Mouse (Mus musculus) liver, embryonic 11.5 days (tissue): Measurements from ENCODE around the gene Rims1. TPM values are rescaled to one million over a fixed set of nuclear protein-coding genes. Genes with fewer than 3 reads are reported as not detected.

ENCODE experiments used
- ATAC-seq: fragments of 200-750 bp; cut with Nextera tagmentation; replicated peaks from 2 replicates; pipeline ENCODE4 v1.8.0; 2017; ENCODE audit warnings: moderate number of reproducible peaks, mild to moderate bottlenecking, moderate TSS enrichment, moderate library complexity; ENCODE audit not compliant: low FRiP score
- DNase-seq: peaks from one replicate; pipeline ENCODE4 v3.0.0-alpha.2; 2017; ENCODE audit warnings: low spot score
- H3K27ac ChIP-seq: fragments of 300-500 bp; sonication (generic); 2 replicates; pipeline ENCODE4 v1.5.1; 2014; ENCODE audit warnings: mild to moderate bottlenecking, low read depth, low read length, control low read depth
- H3K27me3 ChIP-seq: fragments of 300-500 bp; sonication (generic); replicated peaks from 2 replicates; pipeline ENCODE4 v1.6.1; 2014; ENCODE audit warnings: low read length, mixed read lengths; ENCODE audit not compliant: control insufficient read depth, insufficient read depth
- H3K36me3 ChIP-seq: fragments of 300-500 bp; sonication (generic); 2 replicates; pipeline ENCODE4 v1.6.1; 2014; ENCODE audit warnings: mild to moderate bottlenecking, low read length, moderate library complexity, mixed read lengths; ENCODE audit not compliant: control insufficient read depth, insufficient read depth
- H3K4me1 ChIP-seq: fragments of 300-500 bp; sonication (generic); replicated peaks from 2 replicates; pipeline ENCODE4 v1.6.1; 2014; ENCODE audit warnings: low read length, mixed read lengths; ENCODE audit not compliant: control insufficient read depth, insufficient read depth
- H3K4me2 ChIP-seq: fragments of 300-500 bp; sonication (generic); 2 replicates; pipeline ENCODE4 v1.6.1; 2014; ENCODE audit warnings: mild to moderate bottlenecking, control low read depth, moderate library complexity
- H3K4me3 ChIP-seq: fragments of 300-500 bp; sonication (generic); 2 replicates; pipeline ENCODE4 v1.5.1; 2014; ENCODE audit warnings: low read depth, low read length, control low read depth
- H3K9ac ChIP-seq: fragments of 300-500 bp; sonication (generic); 2 replicates; pipeline ENCODE4 v1.6.1; 2014; ENCODE audit warnings: low read depth, low read length, control low read depth
- H3K9me3 ChIP-seq: fragments of 300-500 bp; sonication (generic); 2 replicates; pipeline ENCODE4 v1.6.1; 2016; ENCODE audit warnings: low read length, inconsistent platforms, mixed read lengths; ENCODE audit not compliant: control insufficient read depth
- WGBS: fragments of 180-500 bp; shearing (Covaris S2); extraction: QIAGEN DNeasy Blood & Tissue Kit; methylation state at CpG from one replicate; pipeline ENCODE4 v1.1.7; 2014; 5-methylcytosine and 5-hydroxymethylcytosine counted together
- polyA plus RNA-seq: library from polyadenylated mRNA; unstranded; fragments of >200 nt; fragmentation: Nextera tagmentation; extraction: Ambion mirVana; gene quantifications from 2 replicates; pipeline ENCODE4 v1.2.1, GENCODE M21; 2014

Rims1 gene
- polyA plus RNA-seq, 1 experiment from 2014 or later: 1.1 TPM

DNA sequence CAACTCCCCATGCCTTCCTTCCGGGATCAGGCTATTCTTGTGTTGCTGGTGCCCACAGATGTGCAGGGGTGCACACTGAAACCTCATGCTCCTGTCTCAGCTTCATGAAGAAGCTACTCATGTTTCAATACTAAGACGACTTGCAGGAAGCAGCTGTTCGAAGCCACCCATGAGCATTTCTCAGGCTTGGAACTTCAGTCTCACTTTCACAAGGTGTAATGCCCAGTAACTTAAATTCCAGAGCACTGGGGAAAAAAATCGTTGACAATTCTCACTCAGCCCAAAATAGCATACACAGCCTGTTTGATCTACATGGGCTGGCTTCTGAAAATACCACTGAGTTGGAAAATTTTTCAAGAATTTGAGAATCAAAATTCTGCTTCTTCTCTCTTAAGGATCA lies 77.6 kb downstream of the Rims1 start:
- ATAC-seq: no peak
- H3K4me2 ChIP-seq: no peak overlapping the region

DNA sequence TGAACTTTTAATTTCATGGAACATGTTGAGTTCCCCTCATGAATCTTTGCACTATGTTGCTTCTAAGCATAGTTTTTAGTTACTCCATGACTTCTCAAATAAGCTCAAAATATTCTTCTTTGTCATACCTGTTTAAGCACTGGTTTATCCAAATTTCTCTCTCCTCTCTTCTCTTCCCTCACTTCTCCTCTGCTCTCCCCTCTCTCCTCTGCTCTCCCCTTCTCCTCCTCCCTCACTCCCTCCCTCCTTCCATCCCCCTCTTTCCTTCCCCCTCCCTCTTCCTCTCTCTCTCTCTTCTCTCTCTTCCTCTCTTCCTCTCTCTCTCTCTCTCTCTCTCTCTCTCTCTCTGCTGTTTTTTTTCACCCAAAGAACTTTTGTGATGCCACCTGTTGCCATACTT lies 84.1 kb downstream of the Rims1 start:
- Histone ChIP-seq H3K4me2 (no peak overlapping the region), H3K9me3 (no peaks in the 10 kb centered on the region), H3K4me3 (no peak overlapping the region), H3K36me3 (no peaks in the 10 kb centered on the region), H3K27me3 (no peaks in the 10 kb centered on the region), H3K9ac (no peak overlapping the region), H3K4me1 (no peaks in the 10 kb centered on the region), H3K27ac (no peak overlapping the region)
- ATAC-seq: no peak
- DNase-seq: no peak

More for the DNA sequence above, 77.6 kb downstream of the Rims1 start:
- Histone ChIP-seq H3K36me3 (no peaks in the 10 kb centered on the region), H3K9ac (no peak overlapping the region), H3K4me1 (no peaks in the 10 kb centered on the region), H3K4me3 (no peak overlapping the region), H3K27me3 (no peaks in the 10 kb centered on the region), H3K9me3 (no peaks in the 10 kb centered on the region), H3K27ac (no peak overlapping the region)
- 71% methylated on average over 4 of the region's 4 CpGs for WGBS
- no peak for DNase-seq

DNA sequence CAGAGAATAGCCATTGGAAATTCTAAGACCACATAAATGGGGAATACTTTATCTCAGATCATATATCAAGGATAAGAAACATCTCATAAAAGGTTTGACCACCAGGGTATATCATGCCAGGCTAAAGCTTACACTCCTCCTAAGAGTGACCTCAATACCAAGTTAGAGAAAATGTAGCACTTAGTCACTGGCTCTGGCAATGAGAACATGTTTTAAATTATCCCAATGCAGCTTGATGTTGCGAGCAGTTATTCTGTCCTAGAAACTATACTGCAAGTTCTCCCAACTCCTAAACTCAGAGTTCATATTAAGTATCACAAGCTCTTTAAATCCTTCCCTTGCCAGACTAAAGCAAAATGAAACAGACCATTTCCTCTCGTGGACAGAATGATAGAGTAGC lies 85.1 kb downstream of the Rims1 start:
- Histone ChIP-seq H3K9ac (no peak overlapping the region), H3K4me1 (no peaks in the 10 kb centered on the region), H3K9me3 (no peaks in the 10 kb centered on the region), H3K4me2 (no peak overlapping the region), H3K36me3 (no peaks in the 10 kb centered on the region), H3K4me3 (no peak overlapping the region), H3K27ac (no peak overlapping the region), H3K27me3 (no peaks in the 10 kb centered on the region)
- DNase-seq (no peak), ATAC-seq (no peak)
- WGBS: 68% methylated on average over 2 of the region's 2 CpGs

DNA sequence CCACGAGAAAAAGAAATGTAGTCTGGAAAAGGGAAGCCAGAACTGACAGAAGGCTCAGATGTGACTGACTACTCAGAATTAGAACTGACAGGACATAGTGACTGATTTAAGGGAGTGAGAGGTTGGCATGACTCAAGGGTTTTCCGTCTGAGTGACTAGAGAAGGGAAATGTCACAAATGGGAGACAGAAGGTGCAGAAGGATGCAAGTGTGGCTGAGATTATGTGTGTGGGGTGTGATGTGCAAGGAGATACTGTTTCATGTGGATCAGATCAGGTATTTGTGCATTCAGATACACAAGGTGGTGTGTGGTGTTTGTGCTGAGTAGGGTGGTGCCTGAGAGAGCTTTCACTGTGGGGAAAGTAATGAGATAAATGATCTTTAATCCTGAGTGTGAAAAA lies 96.3 kb downstream of the Rims1 start:
- no peak overlapping the region for H3K27ac ChIP-seq
- no peaks in the 10 kb centered on the region for H3K36me3 ChIP-seq
- no peaks in the 10 kb centered on the region for H3K4me1 ChIP-seq
- H3K4me3 ChIP-seq: no peak overlapping the region
- no peak overlapping the region for H3K9ac ChIP-seq
- DNase-seq (no peak), ATAC-seq (no peak)
- H3K27me3 ChIP-seq: no peaks in the 10 kb centered on the region
- H3K4me2 ChIP-seq: no peak overlapping the region
- H3K9me3 ChIP-seq: no peaks in the 10 kb centered on the region
- WGBS: 45% methylated on average over 2 of the region's 2 CpGs

DNA sequence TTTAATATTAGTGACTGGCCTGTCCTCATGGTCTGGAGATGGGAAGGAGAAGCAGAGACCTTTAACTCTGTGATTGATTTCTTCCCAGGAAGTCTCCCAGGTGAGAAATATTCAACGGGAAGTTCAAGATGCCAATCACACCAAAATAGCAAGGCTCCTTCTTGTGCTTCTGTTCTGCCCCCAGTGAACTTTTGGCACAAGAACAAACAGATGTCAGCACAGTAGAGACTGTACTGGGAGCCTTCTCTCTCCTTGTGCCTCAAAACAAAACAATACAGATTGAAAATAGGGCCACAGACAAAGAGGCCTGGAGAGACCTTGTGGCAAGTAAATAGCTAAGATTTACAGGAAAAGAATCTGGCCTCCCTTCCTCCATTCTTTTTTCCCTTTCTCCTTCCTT lies 110.7 kb downstream of the Rims1 start:
- H3K27me3 ChIP-seq: no peaks in the 10 kb centered on the region
- no peaks in the 10 kb centered on the region for H3K9me3 ChIP-seq
- no peaks in the 10 kb centered on the region for H3K36me3 ChIP-seq
- H3K4me2 ChIP-seq: no peak overlapping the region
- ATAC-seq: no peak
- no peak for DNase-seq
- H3K4me3 ChIP-seq: no peak overlapping the region
- no peaks in the 10 kb centered on the region for H3K4me1 ChIP-seq
- WGBS: 50% methylated on average over 1 of the region's 1 CpGs
- H3K9ac ChIP-seq: no peak overlapping the region
- no peak overlapping the region for H3K27ac ChIP-seq

DNA sequence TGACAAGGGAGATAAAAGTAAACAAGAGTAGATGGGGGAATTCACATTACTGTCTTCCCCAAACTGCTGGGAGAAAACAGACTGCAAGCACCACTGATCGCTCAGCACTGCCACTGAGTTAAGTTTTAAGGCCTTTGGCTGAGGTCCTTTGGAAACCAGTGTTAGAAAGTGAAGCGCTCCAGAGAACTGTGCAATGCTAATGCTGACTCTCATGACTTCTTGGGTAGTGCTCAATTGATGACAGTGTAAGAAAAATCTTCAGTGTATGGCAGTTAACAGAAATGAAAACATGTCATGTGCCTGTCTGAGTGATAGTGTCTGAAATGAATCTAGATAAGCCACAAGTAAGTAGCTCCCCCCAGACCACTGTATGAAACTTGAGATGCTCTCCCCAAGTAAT lies 111.3 kb downstream of the Rims1 start:
- H3K4me2 ChIP-seq: no peak overlapping the region
- ATAC-seq: no peak
- H3K9ac ChIP-seq: no peak overlapping the region
- H3K36me3 ChIP-seq: no peaks in the 10 kb centered on the region
- no peak overlapping the region for H3K27ac ChIP-seq
- H3K4me3 ChIP-seq: no peak overlapping the region
- H3K4me1 ChIP-seq: no peaks in the 10 kb centered on the region
- H3K27me3 ChIP-seq: no peaks in the 10 kb centered on the region
- H3K9me3 ChIP-seq: no peaks in the 10 kb centered on the region
- 76% methylated on average over 2 of the region's 2 CpGs for WGBS
- DNase-seq: no peak

DNA sequence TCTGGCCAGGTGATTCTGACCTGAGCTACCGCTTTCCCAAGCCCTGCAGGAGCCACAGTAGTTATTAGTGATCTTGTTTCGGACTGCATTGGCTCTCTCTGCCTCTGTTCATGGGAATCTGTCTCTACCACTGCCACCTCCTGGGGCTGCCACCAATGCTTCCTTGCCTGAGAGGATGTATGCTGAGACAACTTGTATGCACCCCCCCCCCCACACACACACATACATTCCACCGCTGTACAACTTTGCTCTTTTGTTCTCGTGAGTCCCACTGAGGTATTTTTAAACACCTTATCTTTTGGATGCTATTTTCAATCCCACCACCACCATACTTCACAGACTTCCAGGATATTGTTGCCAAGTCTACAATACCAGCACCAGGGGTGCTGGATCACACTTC lies 122.3 kb downstream of the Rims1 start:
- 71% methylated on average over 4 of the region's 4 CpGs for WGBS
- H3K36me3 ChIP-seq: no peaks in the 10 kb centered on the region
- no peak overlapping the region for H3K4me3 ChIP-seq
- H3K4me1 ChIP-seq: no peaks in the 10 kb centered on the region
- H3K9ac ChIP-seq: no peak overlapping the region
- no peak overlapping the region for H3K27ac ChIP-seq
- no peak for ATAC-seq
- no peak overlapping the region for H3K4me2 ChIP-seq
- no peak for DNase-seq
- H3K9me3 ChIP-seq: no peaks in the 10 kb centered on the region
- no peaks in the 10 kb centered on the region for H3K27me3 ChIP-seq

DNA sequence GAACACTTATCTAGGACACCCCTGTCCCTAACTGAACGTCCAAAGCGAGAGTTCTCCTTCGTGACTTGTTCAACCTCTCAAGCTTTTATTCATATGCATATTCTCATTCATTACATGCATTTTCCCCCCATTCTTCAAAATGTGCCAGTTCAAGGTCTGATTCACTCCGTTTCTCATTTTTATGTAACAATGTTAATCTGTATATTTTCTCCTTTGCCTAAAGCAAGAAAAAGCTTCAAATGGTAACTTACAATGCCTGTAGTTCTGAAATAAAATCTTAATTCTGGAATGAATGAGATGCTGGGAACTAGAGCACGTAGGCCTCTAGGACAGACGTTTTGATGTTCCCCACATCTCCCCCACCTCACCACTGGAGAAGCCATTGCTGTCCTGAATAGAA lies 141.6 kb downstream of the Rims1 start:
- Histone ChIP-seq H3K27ac (no peak overlapping the region), H3K4me2 (no peak overlapping the region), H3K27me3 (no peaks in the 10 kb centered on the region), H3K9ac (no peak overlapping the region), H3K36me3 (no peaks in the 10 kb centered on the region), H3K4me1 (no peaks in the 10 kb centered on the region), H3K4me3 (no peak overlapping the region), H3K9me3 (no peaks in the 10 kb centered on the region)
- ATAC-seq (no peak), DNase-seq (no peak)
- WGBS: 84% methylated on average over 6 of the region's 6 CpGs

DNA sequence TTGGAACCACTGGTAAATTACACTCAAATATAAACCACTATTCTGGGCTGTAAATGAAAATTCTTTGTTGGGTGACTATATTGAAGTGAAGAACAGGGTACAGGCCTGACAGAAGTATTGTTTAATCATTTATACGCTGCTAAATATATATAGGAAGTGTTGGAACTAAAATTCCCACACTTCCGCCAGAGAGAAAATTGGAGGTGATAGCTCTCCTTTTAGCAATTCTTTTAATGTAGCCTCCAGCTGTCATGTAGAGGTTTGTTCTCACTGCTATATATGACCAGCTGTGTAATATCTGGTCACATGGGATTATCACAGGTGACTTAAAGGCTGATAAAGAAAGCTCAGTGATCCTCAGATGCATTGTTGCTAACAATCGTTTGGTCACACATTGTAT lies 144.0 kb downstream of the Rims1 start:
- no peak overlapping the region for H3K9ac ChIP-seq
- H3K27ac ChIP-seq: no peak overlapping the region
- no peaks in the 10 kb centered on the region for H3K36me3 ChIP-seq
- DNase-seq: no peak
- H3K4me1 ChIP-seq: no peaks in the 10 kb centered on the region
- H3K9me3 ChIP-seq: no peaks in the 10 kb centered on the region
- no peaks in the 10 kb centered on the region for H3K27me3 ChIP-seq
- 79% methylated on average over 3 of the region's 3 CpGs for WGBS
- ATAC-seq: no peak
- no peak overlapping the region for H3K4me3 ChIP-seq
- H3K4me2 ChIP-seq: no peak overlapping the region
